Mouse (Mus musculus) embryonic facial prominence, embryonic 12.5 days (tissue): ENCODE measurements around the gene Tnfrsf26. TPM values are rescaled to one million over a fixed set of nuclear protein-coding genes. Genes with fewer than 3 reads are reported as not detected.
A peak's percentile ranks its signal among the peaks of the same experiment; 100 is the strongest.
"Not testable (repeated sequence)": the region's sequence is repeated elsewhere in the genome, so short reads cannot be mapped to it uniquely, and the experiment has no call there.

ENCODE experiments used
- ATAC-seq: fragments of 200-750 bp; cut with Nextera tagmentation; 2 replicates; pipeline ENCODE4 v1.8.0; 2017; ENCODE audit not compliant: insufficient number of reproducible peaks, insufficient read depth, low FRiP score, low TSS enrichment
- H3K27ac ChIP-seq: fragments of 300-500 bp; sonication (generic); 2 replicates; pipeline ENCODE4 v1.5.1; 2016; ENCODE audit warnings: mild to moderate bottlenecking
- H3K27me3 ChIP-seq: fragments of 300-500 bp; sonication (generic); 2 replicates; pipeline ENCODE4 v1.6.1; 2016; ENCODE audit warnings: mild to moderate bottlenecking, moderate library complexity
- H3K36me3 ChIP-seq: fragments of 300-500 bp; sonication (generic); 2 replicates; pipeline ENCODE4 v1.6.1; 2016; ENCODE audit warnings: mild to moderate bottlenecking
- H3K4me1 ChIP-seq: fragments of 300-500 bp; sonication (generic); 2 replicates; pipeline ENCODE4 v1.6.1; 2016
- H3K4me2 ChIP-seq: fragments of 300-500 bp; sonication (generic); replicated peaks from 2 replicates; pipeline ENCODE4 v1.6.1; 2016; ENCODE audit warnings: mild to moderate bottlenecking, moderate library complexity
- H3K4me3 ChIP-seq: fragments of 300-500 bp; sonication (generic); 2 replicates; pipeline ENCODE4 v1.5.1; 2016; ENCODE audit warnings: mild to moderate bottlenecking
- H3K9ac ChIP-seq: fragments of 300-500 bp; sonication (generic); 2 replicates; pipeline ENCODE4 v1.6.1; 2016; ENCODE audit warnings: mild to moderate bottlenecking, moderate library complexity
- H3K9me3 ChIP-seq: fragments of 300-500 bp; sonication (generic); 2 replicates; pipeline ENCODE4 v1.6.1; 2016; ENCODE audit warnings: mild to moderate bottlenecking, moderate library complexity
- WGBS: fragments of 180-500 bp; shearing (Covaris S2); methylation state at CpG from one replicate; pipeline ENCODE4 v1.1.7; 2016; 5-methylcytosine and 5-hydroxymethylcytosine counted together
- polyA plus RNA-seq: library from polyadenylated mRNA; unstranded; fragments of >200 nt; fragmentation: Nextera tagmentation; extraction: Ambion mirVana; gene quantifications from 2 replicates; pipeline ENCODE4 v1.2.1, GENCODE M21; 2016

Gene Tnfrsf26
- polyA plus RNA-seq = 0.35 and 0.45 TPM in 2 replicates

DNA sequence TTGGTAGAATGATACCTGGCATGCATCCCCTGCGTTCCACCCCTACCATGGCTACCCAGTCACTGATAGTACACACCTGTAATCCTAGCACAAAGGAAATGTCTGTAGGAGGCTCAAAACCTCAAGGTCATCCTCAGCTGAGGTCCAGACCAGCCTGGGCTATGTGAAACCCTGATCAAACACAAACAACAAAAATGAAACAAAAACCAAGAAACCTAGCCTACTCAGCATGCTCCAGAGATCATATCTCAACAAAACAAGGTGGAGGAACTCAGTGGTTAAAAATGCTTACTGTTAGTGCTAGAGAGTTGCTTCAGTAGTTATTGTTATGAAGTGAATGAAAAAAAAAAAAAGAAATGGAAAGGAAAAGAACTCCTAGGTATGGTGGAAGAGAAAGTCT lies at the start of gene Tnfrsf26:
Gene Tnfrsf26, minus strand, starts transcription at position 183 of the 400 bp plus-strand sequence.
- H3K27me3 ChIP-seq = no peaks in the 10 kb centered on the region
- H3K9me3 ChIP-seq = 0 out of 2 replicates have a peak, but pooled peaks cover 4% of the 10 kb centered on the region
- H3K27ac ChIP-seq = no peak within 1 kb of the TSS
- 94% methylated on average over 1 of the region's 1 CpGs for WGBS
- no peak within 1 kb of the TSS for H3K4me3 ChIP-seq
- no peaks in the 10 kb centered on the region for H3K36me3 ChIP-seq
- no peak within 1 kb of the TSS for H3K4me2 ChIP-seq
- H3K9ac ChIP-seq = no peak within 1 kb of the TSS
- no peak for ATAC-seq
- H3K4me1 ChIP-seq = no peaks in the 10 kb centered on the region

DNA sequence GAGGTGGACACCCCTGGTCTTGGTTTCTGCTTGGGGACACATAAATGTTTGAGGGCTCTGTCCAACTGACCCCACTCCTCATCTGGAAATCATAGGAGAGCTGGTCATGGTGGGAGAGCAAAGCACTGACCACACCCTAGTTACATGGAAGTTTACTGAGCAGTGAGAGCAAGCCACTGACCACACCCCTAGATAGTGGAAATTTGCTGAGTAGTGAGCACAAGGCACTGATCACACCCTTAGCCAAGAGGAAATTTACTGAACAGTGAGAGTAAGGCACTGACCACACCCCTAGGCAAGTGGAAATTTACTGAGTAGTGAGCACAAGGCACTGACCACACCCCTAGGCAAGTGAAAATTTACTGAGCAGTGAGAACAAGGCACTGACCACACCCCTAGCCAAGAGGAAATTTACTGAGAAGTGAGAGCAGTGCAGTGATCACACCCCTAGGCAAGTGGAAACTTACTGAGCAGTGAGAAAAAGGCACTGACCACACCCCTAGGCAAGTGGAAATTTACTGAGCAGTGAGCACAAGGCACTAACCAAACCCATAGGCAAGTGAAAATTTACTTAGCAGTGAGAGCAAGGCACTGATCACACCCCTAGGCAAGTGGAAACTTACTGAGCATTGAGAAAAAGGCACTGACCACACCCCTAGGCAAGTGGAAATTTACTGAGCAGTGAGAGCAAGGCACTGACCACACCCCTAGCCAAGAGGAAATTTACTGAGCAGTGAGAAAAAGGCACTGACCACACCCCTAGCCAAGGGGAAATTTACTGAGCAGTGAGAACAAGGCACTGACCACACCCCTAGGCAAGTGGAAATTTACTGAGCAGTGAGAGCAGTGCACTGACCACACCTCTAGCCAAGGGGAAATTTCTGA lies 38.1 kb upstream of the Tnfrsf26 start:
- Histone ChIP-seq H3K36me3 (no peaks in the 10 kb centered on the region), H3K27ac (no peak overlapping the region), H3K4me3 (no peak overlapping the region), H3K9ac (no peak overlapping the region), H3K9me3 (no peaks in the 10 kb centered on the region), H3K27me3 (no peaks in the 10 kb centered on the region), H3K4me2 (no peak overlapping the region), H3K4me1 (no peaks in the 10 kb centered on the region)
- no peak for ATAC-seq

DNA sequence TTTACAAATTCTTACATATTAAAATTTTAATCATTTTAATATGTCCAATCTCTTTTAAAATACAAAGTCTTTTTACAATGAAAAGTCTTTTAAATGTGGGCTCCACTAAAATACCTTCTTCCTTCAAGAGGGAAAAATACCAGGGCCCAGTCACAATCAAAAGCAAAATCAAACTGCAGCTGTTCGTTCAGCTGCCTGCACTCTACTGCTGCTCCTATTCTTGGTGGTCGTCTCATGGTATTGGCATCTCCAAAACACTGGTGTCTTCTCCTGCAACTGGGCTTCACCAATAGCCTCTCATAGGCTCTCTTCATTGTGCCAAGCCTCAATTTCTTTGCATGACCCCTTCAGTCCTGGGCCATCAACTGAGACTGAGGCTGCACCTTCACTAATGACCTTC lies 34.9 kb upstream of the Tnfrsf26 start:
- H3K9ac ChIP-seq = no peak overlapping the region
- no peak overlapping the region for H3K4me3 ChIP-seq
- no peaks in the 10 kb centered on the region for H3K9me3 ChIP-seq
- H3K36me3 ChIP-seq = no peaks in the 10 kb centered on the region
- 88% methylated on average over 2 of the region's 2 CpGs for WGBS
- no peaks in the 10 kb centered on the region for H3K4me1 ChIP-seq
- H3K27me3 ChIP-seq = no peaks in the 10 kb centered on the region
- H3K4me2 ChIP-seq = no peak overlapping the region
- no peak for ATAC-seq
- H3K27ac ChIP-seq = no peak overlapping the region

DNA sequence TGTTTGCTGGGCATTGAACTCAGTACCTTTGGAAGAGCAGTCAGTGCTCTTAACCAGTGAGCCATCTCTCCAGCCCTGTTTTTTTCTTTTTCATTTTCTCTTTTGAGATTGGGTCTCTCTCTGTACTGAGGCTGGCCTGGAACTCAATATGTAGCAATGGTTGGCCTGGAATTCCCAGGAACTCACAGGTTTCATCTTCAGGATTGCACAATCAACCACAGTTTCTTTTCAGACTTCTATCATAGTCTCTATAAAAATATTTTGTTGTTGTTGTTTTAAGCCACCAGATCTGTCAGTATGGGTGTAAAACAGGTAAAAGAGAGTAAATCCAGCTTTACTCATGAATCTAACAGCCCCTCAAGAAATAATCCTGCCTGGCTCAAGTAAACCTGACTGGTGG lies 32.3 kb upstream of the Tnfrsf26 start:
- Histone ChIP-seq H3K9ac (no peak overlapping the region), H3K36me3 (no peaks in the 10 kb centered on the region), H3K4me2 (no peak overlapping the region), H3K27me3 (no peaks in the 10 kb centered on the region), H3K9me3 (no peaks in the 10 kb centered on the region), H3K27ac (no peak overlapping the region), H3K4me1 (no peaks in the 10 kb centered on the region), H3K4me3 (no peak overlapping the region)
- ATAC-seq = no peak

DNA sequence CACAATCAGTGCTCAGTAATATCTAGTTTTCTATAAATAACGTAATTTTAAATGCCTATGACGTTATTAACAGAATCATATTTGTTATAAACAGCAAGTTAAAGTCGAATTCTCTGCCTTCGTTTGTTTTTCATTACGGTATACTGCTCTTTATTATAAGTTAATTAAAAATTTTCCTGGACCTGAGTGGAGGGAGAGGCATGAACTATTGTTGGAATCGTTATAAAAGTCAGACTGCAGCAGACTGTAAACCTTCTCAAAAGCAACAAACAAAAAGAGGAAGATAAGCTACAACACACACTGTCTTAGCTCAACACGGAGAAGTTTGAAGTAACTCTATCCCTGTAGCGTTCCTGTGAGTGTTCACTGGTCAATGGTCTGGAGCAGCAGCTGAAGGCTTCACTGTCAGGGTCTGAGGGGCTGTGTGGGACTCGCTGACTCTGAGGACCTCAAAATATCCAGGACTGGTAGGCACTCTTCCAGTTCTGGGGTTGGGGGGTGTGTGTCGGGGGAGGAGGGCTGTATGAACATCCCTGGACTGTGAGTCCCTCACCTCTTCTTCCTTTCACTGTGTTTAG lies 21.3 kb upstream of the Tnfrsf26 start:
- Histone ChIP-seq H3K4me3 (peak overlapping the region; percentile 78), H3K4me2 (peak overlapping the region; percentile 71; the same call in 1 of the 2 replicates)
- ATAC-seq, H3K36me3 ChIP-seq, H3K4me1 ChIP-seq, H3K9me3 ChIP-seq, H3K27ac ChIP-seq, H3K9ac ChIP-seq, H3K27me3 ChIP-seq: not testable (repeated sequence)
- 55% methylated on average over 10 of the region's 10 CpGs for WGBS

DNA sequence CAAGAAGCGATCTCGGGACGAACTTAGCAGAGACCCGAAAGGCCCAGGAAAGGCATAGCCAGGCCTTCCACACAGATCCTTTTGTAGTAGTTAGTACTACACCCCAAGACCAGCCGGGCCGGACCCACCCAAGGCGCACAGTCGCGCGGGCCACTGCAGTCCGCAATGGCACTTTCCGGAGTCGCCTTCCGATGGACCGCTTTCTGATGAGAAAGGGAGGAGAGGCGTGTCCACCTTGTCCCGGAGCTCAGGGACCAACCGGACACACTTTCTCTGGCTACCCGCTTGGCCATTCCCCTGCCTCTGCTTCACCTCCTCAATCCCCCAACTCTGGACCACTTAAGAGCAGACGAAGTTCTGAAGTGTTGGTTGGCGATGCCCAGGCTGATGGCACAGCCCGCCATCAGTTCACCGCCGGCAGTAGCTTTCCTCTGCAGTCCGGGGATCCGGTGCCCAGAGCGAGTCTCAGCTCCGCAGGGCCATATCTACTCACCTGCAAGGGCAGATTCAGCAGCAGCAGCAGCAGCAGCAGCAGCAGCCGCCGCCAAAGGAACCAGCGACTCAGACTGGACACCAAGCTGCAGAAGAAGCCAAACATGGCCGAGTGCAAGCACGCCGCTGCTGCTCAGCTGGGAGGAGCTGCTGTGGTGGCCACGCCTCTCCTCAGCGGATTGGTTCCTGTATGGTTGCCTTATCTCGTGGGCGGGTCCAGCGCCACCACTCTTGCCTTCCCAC lies 20.7 kb upstream of the Tnfrsf26 start, which contains the start of gene Tnfrsf22:
Gene Tnfrsf22, minus strand, starts transcription at position 628 of the 735 bp plus-strand sequence.
- peak within 1 kb of the TSS; percentile 62 for H3K9ac ChIP-seq
- no peaks in the 10 kb centered on the region for H3K4me1 ChIP-seq
- ATAC-seq = peak; percentile 94; the same call in 1 of the 2 replicates
- no peaks in the 10 kb centered on the region for H3K27me3 ChIP-seq
- H3K36me3 ChIP-seq = no peaks in the 10 kb centered on the region
- H3K27ac ChIP-seq = no peak within 1 kb of the TSS
- peak within 1 kb of the TSS; percentile 71 for H3K4me2 ChIP-seq
- peak within 1 kb of the TSS; percentile 78 for H3K4me3 ChIP-seq
- H3K9me3 ChIP-seq = peaks cover 3% of the 10 kb centered on the region; the same call in 1 of the 2 replicates
- 3% methylated on average over 39 of the region's 39 CpGs for WGBS

DNA sequence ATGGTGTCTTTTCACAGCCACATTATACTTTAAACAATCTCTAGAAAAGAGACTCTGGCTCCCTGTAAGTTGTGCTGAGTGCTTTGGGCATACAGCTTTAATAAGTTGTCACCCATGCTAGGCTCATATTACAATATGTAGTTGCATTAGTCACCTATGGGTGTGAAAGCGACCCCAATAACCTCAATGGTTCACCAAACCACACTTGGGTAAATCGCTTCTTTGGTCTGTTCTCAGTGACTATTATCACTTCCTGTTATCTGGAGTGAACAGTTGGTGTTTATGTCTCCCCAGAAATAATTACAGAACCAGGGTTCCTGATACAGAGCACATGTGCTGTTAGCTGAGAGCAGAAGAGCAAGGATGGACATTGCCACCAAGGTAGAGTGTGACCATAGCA lies 15.4 kb upstream of the Tnfrsf26 start:
- not testable (repeated sequence) for H3K4me2 ChIP-seq, H3K4me3 ChIP-seq, H3K9ac ChIP-seq, H3K4me1 ChIP-seq, H3K36me3 ChIP-seq, ATAC-seq, H3K27ac ChIP-seq, H3K9me3 ChIP-seq, H3K27me3 ChIP-seq
- WGBS = 87% methylated on average over 2 of the region's 2 CpGs

DNA sequence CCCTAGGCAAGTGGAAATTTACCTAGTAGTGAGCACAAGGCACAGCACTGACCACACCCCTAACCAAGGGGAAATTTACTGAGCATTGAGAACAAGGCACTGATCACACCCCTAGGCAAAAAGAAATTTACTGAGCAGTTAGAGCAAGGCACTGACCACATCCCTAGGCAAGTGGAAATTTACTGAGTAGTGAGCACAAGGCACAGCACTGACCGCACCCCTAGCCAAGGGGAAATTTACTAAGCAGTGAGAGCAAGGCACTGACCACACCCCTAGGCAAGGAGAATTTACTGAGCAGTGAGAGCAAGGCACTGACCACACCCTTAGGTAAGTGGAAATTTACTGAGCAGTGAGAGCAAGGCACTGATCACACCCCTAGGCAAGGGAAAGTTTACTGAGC lies 8.2 kb upstream of the Tnfrsf26 start:
- ATAC-seq = no peak
- H3K4me1 ChIP-seq = no peaks in the 10 kb centered on the region
- no peak overlapping the region for H3K4me2 ChIP-seq
- H3K36me3 ChIP-seq = no peaks in the 10 kb centered on the region
- H3K27me3 ChIP-seq = no peaks in the 10 kb centered on the region
- H3K4me3 ChIP-seq = no peak overlapping the region
- 0 out of 2 replicates have a peak, but pooled peaks cover 4% of the 10 kb centered on the region for H3K9me3 ChIP-seq
- 89% methylated on average over 1 of the region's 1 CpGs for WGBS
- no peak overlapping the region for H3K9ac ChIP-seq
- H3K27ac ChIP-seq = no peak overlapping the region

DNA sequence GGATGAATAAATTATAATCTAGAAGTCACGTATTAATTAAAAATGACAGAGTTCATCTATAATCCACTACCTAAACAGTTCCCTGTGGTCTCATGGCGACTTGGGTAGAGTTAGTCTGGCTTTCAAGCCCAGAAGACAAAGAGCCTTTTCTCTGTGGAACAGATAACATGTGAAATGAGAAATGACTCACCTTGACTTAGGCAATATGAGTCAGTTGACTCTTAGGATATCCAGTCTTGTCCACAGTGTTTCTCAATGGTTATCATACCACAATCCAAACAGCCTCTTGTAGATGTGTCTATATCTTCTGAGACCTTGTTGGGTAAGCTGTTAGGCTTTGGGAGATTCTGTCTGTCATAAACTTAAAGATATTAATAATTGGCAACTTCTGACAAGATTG lies 3.0 kb upstream of the Tnfrsf26 start:
- ATAC-seq = no peak
- Histone ChIP-seq H3K9me3 (0 out of 2 replicates have a peak, but pooled peaks cover 4% of the 10 kb centered on the region), H3K36me3 (no peaks in the 10 kb centered on the region), H3K4me2 (no peak overlapping the region), H3K9ac (no peak overlapping the region), H3K4me3 (no peak overlapping the region), H3K27ac (no peak overlapping the region), H3K4me1 (no peaks in the 10 kb centered on the region), H3K27me3 (no peaks in the 10 kb centered on the region)
- WGBS = 67% methylated on average over 2 of the region's 2 CpGs

DNA sequence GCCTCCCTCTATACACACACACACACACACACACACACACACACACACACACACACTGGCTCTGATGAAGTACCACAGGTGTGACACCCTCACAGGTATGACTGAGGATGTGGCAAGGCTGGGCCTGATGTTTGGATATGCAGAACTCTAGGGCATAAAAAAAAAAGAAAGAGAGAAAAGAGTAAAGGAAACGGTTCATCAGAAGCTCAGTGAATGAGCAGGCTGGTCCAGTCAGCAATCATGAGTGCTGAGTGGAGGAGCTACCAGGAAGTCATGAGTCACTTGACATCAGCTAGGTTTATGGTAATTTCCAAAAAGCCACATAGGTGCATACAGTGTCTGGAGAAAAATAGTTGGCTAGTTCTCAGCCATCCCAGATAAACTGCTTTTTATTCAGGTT lies 979 bp upstream of the Tnfrsf26 start:
- H3K27ac ChIP-seq = no peak overlapping the region
- 66% methylated on average over 1 of the region's 1 CpGs for WGBS
- H3K9me3 ChIP-seq = 0 out of 2 replicates have a peak, but pooled peaks cover 4% of the 10 kb centered on the region
- no peak for ATAC-seq
- H3K27me3 ChIP-seq = no peaks in the 10 kb centered on the region
- no peak overlapping the region for H3K9ac ChIP-seq
- H3K4me1 ChIP-seq = no peaks in the 10 kb centered on the region
- H3K36me3 ChIP-seq = no peaks in the 10 kb centered on the region
- H3K4me3 ChIP-seq = no peak overlapping the region
- H3K4me2 ChIP-seq = no peak overlapping the region

DNA sequence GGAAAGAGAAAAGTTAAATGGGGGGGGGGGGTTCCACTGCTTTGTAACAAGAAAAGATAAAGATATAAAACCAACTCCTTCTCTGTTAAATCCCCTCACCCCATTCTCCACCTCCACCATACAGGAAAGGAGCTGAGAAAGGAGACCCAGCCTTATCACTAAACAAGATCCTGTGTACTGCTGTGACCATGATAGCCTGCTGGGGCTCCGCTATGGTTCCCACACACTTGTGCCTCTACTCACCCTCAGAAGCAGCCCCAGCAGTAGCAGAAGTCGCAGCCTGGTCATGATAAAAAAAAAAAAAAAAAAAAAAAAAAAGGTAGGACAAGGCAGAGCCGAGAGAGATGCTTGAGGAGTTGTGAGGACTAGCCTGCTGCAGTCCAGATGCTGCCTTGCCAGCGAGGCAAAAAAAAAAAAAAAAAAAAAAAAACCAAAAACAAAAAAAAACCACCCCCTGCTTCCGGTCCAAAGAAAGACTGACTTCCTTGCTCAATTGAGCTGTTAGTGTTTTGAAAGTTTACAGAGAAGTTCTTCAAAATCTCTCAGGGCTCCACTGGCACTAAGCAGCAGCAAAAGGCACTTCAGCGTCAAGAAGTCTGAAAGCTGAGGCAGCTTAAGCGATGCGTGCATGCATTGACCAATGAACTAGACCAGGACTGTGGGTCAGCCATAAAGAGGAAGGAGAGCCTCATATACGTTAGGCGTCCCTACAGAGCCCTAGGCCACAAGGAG lies 801 bp downstream of the Tnfrsf26 start:
- Histone ChIP-seq H3K9ac (no peak overlapping the region), H3K4me1 (no peaks in the 10 kb centered on the region), H3K27ac (no peak overlapping the region), H3K9me3 (no peaks in the 10 kb centered on the region), H3K27me3 (no peaks in the 10 kb centered on the region), H3K36me3 (no peaks in the 10 kb centered on the region), H3K4me3 (no peak overlapping the region), H3K4me2 (no peak overlapping the region)
- 59% methylated on average over 10 of the region's 10 CpGs for WGBS
- no peak for ATAC-seq
